Mouse (Mus musculus): ENCODE data around the gene Dclk2. TPM values are rescaled to one million over a fixed set of nuclear protein-coding genes. Genes with fewer than 3 reads are reported as not detected.

Dclk2 gene
- polyA plus RNA-seq (2012; fragmentation: generic; extraction: Trizol) = 0.80 TPM
- long read RNA-seq, experiment 1, partial matches to known transcripts = 0 of 1 reads
- long read RNA-seq, experiment 1, other reads (novel, unspliced or antisense) = 1 of 1 reads
- long read RNA-seq, experiment 2, partial matches to known transcripts = 0 of 2 reads
- long read RNA-seq, experiment 2, other reads (novel, unspliced or antisense) = 2 of 2 reads

DNA sequence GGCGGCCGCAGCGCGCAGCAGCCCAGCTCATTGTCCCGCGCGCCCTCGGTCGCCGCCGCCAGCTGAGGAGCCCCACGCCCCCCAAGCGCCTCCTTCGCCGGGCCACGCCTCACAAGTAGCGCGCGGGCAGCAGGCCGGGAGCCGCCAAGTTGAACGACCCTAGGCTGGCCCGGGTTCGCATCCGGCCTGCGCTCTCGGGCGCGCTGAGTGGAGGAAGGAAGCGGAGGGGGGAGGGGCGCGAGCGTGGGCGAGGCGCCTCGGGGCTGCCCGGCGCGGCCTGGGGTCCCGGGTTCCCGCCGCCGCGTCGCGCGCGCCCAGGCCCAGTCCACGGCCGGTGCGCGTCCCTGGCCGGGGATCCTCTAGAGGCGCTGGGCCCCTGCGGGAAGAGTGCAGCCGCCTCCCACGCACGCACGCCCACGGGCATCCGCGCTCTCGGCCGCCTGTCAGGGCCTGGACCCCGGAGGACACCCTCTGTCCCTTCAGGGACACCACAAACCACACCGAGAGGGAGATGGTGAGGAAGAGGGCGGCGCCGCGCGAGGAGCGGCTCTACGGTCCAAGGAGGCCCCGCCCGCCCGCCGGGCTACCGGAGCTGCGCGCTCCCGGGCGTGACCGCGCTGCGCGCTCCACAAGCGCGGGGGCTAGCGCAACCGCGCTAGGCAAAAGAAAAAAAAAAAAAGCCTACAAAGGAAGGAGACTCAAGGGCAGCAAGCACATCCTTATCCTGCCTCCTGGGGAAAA is at the start of gene Dclk2:
TSS of gene Dclk2 (minus strand) at position 510 of the 741 bp plus-strand sequence.
- TF ChIP-seq CEBPB (IDR thresholded peaks at IDR 0.05; ENCODE audit: low read depth) = no peak
- no peak for TF ChIP-seq MYOD1 (IDR thresholded peaks at IDR 0.05; ENCODE audit: control insufficient read depth, insufficient read length, low read depth)
- no peak for TF ChIP-seq FOSL1 (IDR thresholded peaks at IDR 0.05; ENCODE audit: insufficient read depth, low read length, poor library complexity, severe bottlenecking)
- no peak for TF ChIP-seq CTCF (IDR thresholded peaks at IDR 0.05; ENCODE audit: control insufficient read depth, insufficient read depth, insufficient read length)
- no peak for TF ChIP-seq USF1 (IDR thresholded peaks at IDR 0.05; ENCODE audit: low read depth)
- TF ChIP-seq MAX (IDR thresholded peaks at IDR 0.05) = no peak
- TF ChIP-seq MYOG (IDR thresholded peaks at IDR 0.05; ENCODE audit: control insufficient read depth, extremely low read depth, insufficient read length) = no peak
- H3K79me3 ChIP-seq (ENCODE audit: low read depth) = no peaks in the 10 kb centered on the region
- peak within 1 kb of the TSS; percentile 23 for H3K4me3 ChIP-seq (ENCODE audit: insufficient read depth, poor library complexity, severe bottlenecking)

DNA sequence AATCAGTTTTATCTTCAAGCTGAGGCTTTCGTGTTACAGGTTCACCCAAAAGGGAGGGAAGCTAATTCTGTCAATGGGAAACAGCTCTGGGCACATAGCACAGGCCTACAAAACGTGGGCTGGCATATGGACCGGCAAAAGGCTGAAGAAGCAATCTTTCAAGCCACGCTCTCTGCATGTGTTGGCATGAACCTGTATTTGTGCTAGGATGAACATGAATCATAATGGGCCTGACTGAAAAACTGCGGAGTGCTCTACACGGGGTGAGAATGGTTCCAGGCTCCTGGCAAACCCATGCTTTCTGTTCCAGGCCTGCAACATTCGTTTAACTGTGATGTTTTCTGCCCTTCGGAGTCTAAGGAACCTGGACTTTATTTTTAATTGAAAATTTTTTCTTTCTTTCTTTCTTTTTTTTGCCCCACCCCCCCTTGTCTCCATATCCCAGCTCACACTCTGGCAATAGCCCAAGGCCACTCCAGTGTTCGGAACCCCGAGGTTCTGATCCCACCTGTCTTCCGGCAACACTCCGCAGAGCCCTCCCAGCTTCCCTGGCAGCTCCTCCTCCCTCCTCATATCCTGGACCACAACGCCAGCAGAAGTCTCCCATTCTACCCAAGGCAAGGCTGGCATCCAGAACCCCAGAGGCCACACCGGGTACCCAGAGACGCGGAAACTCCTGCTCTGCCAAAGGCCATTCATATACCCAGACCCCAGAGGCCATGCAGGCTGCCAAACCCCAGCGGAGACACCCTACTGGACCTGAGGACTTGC is 42.2 kb upstream of the Dclk2 start:
- Histone ChIP-seq H3K79me3 (ENCODE audit: low read depth) (no peaks in the 10 kb centered on the region), H3K36me3 (ENCODE audit: control insufficient read depth, insufficient read depth) (no peaks in the 10 kb centered on the region), H3ac (ENCODE audit: control insufficient read depth, insufficient read length, low read depth) (no peak overlapping the region), H3K27me3 (ENCODE audit: control insufficient read depth, insufficient read depth, insufficient read length) (no peaks in the 10 kb centered on the region), H3K4me3 (ENCODE audit: insufficient read depth, poor library complexity, severe bottlenecking) (no peak overlapping the region), H3K79me2 (ENCODE audit: control insufficient read depth, insufficient read depth) (no peaks in the 10 kb centered on the region)
- TF ChIP-seq CEBPB (IDR thresholded peaks at IDR 0.05; ENCODE audit: low read depth) = no peak
- TF ChIP-seq USF1 (IDR thresholded peaks at IDR 0.05; ENCODE audit: low read depth) = no peak
- TF ChIP-seq FOSL1 (IDR thresholded peaks at IDR 0.05; ENCODE audit: insufficient read depth, low read length, poor library complexity, severe bottlenecking) = no peak
- no peak for TF ChIP-seq MYOD1 (IDR thresholded peaks at IDR 0.05; ENCODE audit: control insufficient read depth, insufficient read length, low read depth)
- TF ChIP-seq MAX (IDR thresholded peaks at IDR 0.05) = no peak
- TF ChIP-seq CTCF (IDR thresholded peaks at IDR 0.05; ENCODE audit: control insufficient read depth, insufficient read depth, insufficient read length) = no peak
- no peak for TF ChIP-seq MYOG (IDR thresholded peaks at IDR 0.05; ENCODE audit: control insufficient read depth, extremely low read depth, insufficient read length)

More for the DNA sequence above, at the start of gene Dclk2:
- Histone ChIP-seq H3ac (ENCODE audit: control insufficient read depth, insufficient read length, low read depth) (peak within 1 kb of the TSS; percentile 63), H3K27me3 (ENCODE audit: control insufficient read depth, insufficient read depth, insufficient read length) (peaks cover 17% of the 10 kb centered on the region), H3K79me2 (ENCODE audit: control insufficient read depth, insufficient read depth) (no peaks in the 10 kb centered on the region), H3K36me3 (ENCODE audit: control insufficient read depth, insufficient read depth) (no peaks in the 10 kb centered on the region)

- no peak for TF ChIP-seq MYOD1 (IDR thresholded peaks at IDR 0.05; ENCODE audit: control insufficient read depth, insufficient read length, low read depth)
- no peak for TF ChIP-seq MAX (IDR thresholded peaks at IDR 0.05)
- no peak for TF ChIP-seq FOSL1 (IDR thresholded peaks at IDR 0.05; ENCODE audit: insufficient read depth, low read length, poor library complexity, severe bottlenecking)
- no peak overlapping the region for H3ac ChIP-seq (ENCODE audit: control insufficient read depth, insufficient read length, low read depth)
Measured at GRCm38 (mm10) chr3:86961395-86961669, 40.7 kb upstream of the Dclk2 start.

DNA sequence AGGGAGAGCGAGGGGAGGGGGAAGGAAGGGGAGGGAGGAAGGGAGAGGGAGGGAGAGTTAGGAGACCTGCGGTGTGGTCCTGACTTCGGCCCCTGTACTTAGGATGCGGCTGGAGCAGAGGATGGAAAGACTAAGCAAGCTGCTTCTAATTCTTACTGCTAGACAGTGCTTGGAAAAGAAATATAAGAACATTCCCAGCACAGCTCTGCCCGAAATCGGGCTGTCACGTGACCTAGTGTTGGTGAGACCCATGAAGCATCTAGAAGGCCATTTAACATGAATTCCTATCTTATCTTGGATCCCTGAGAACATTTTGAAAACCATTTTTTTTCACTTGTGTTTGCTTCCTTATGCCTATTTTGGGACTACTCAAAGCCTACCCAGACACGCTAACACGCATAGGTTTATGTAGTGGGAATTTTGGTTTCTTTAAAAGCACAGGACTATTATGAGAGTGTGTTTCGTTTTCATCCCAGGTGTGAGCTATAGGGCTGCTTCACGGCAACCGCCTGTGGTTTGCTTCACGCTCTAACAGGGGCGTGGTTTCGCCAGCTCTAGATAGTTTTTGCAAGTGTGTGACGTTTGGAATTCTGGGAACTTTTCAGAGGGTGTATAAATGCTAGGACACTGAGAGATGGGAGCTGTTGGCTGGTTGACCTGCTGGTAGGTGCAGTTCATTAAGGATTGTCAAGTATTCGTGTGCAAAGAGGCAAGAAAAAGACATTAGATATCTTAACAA is 40.2 kb upstream of the Dclk2 start:
- TF ChIP-seq CTCF (IDR thresholded peaks at IDR 0.05; ENCODE audit: control insufficient read depth, insufficient read depth, insufficient read length) = no peak
- TF ChIP-seq USF1 (IDR thresholded peaks at IDR 0.05; ENCODE audit: low read depth) = peak; percentile 36
- H3K36me3 ChIP-seq (ENCODE audit: control insufficient read depth, insufficient read depth) = no peaks in the 10 kb centered on the region
- no peak overlapping the region for H3K4me3 ChIP-seq (ENCODE audit: insufficient read depth, poor library complexity, severe bottlenecking)
- H3K27me3 ChIP-seq (ENCODE audit: control insufficient read depth, insufficient read depth, insufficient read length) = no peaks in the 10 kb centered on the region
- no peak overlapping the region for H3ac ChIP-seq (ENCODE audit: control insufficient read depth, insufficient read length, low read depth)
- no peaks in the 10 kb centered on the region for H3K79me3 ChIP-seq (ENCODE audit: low read depth)
- H3K79me2 ChIP-seq (ENCODE audit: control insufficient read depth, insufficient read depth) = no peaks in the 10 kb centered on the region

More at GRCm38 (mm10) chr3:86961395-86961669, 40.7 kb upstream of the Dclk2 start:
- no peaks in the 10 kb centered on the region for H3K27me3 ChIP-seq (ENCODE audit: control insufficient read depth, insufficient read depth, insufficient read length)
- H3K79me3 ChIP-seq (ENCODE audit: low read depth) = no peaks in the 10 kb centered on the region
- no peak overlapping the region for H3K4me3 ChIP-seq (ENCODE audit: insufficient read depth, poor library complexity, severe bottlenecking)
- no peaks in the 10 kb centered on the region for H3K36me3 ChIP-seq (ENCODE audit: control insufficient read depth, insufficient read depth)
- no peaks in the 10 kb centered on the region for H3K79me2 ChIP-seq (ENCODE audit: control insufficient read depth, insufficient read depth)

DNA sequence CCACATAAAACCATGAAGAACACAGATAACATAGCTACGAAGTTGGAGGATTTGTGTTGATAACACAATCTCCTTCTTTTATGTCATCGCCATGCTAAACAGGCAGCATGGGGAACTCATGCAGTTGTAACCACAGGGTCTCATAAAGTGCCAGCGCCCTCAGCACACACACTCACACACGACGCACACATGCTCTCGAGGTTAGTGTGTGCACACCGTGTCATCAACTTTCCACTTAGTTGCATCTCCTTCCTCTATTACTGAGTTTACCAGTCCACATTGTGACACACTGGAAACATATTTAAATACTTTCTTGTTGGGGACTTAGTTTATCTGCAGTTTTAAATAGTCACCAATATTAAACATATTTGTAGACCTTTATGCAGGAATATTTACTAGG is 38.4 kb upstream of the Dclk2 start:
- H3K4me3 ChIP-seq (ENCODE audit: insufficient read depth, poor library complexity, severe bottlenecking) = no peak overlapping the region
- no peaks in the 10 kb centered on the region for H3K36me3 ChIP-seq (ENCODE audit: control insufficient read depth, insufficient read depth)
- TF ChIP-seq MYOD1 (IDR thresholded peaks at IDR 0.05; ENCODE audit: control insufficient read depth, insufficient read length, low read depth) (no peak), MAX (IDR thresholded peaks at IDR 0.05) (no peak), FOSL1 (IDR thresholded peaks at IDR 0.05; ENCODE audit: insufficient read depth, low read length, poor library complexity, severe bottlenecking) (no peak), MYOG (IDR thresholded peaks at IDR 0.05; ENCODE audit: control insufficient read depth, extremely low read depth, insufficient read length) (no peak), CEBPB (IDR thresholded peaks at IDR 0.05; ENCODE audit: low read depth) (no peak), USF1 (IDR thresholded peaks at IDR 0.05; ENCODE audit: low read depth) (no peak), CTCF (IDR thresholded peaks at IDR 0.05; ENCODE audit: control insufficient read depth, insufficient read depth, insufficient read length) (no peak)
- no peaks in the 10 kb centered on the region for H3K27me3 ChIP-seq (ENCODE audit: control insufficient read depth, insufficient read depth, insufficient read length)
- H3ac ChIP-seq (ENCODE audit: control insufficient read depth, insufficient read length, low read depth) = no peak overlapping the region
- H3K79me2 ChIP-seq (ENCODE audit: control insufficient read depth, insufficient read depth) = no peaks in the 10 kb centered on the region
- H3K79me3 ChIP-seq (ENCODE audit: low read depth) = no peaks in the 10 kb centered on the region

Measured in C2C12 (cell line).